Mouse (Mus musculus): Measurements from ENCODE around the gene Eif4g1. TPM values are rescaled to one million over a fixed set of nuclear protein-coding genes. Genes with fewer than 3 reads are reported as not detected.
"Not testable (repeated sequence)": the region's sequence is repeated elsewhere in the genome, so short reads cannot be mapped to it uniquely, and the experiment has no call there.

The Eif4g1 gene
- polyA plus RNA-seq (2016; fragmentation: Nextera tagmentation; extraction: Ambion mirVana): 204 and 218 TPM in 2 replicates

- not testable (repeated sequence) for ATAC-seq (ENCODE audit: insufficient number of reproducible peaks, insufficient read depth, low FRiP score, low TSS enrichment, low read depth); H3K4me3 ChIP-seq (replicated peaks); H3K27ac ChIP-seq; H3K4me2 ChIP-seq; H3K4me1 ChIP-seq (replicated peaks); H3K9ac ChIP-seq (replicated peaks); H3K27me3 ChIP-seq; H3K9me3 ChIP-seq
- 88% methylated on average over 3 of the region's 6 CpGs for WGBS
- H3K36me3 ChIP-seq: peaks cover 25% of the 10 kb centered on the region
Measured at GRCm38 (mm10) chr16:20668013-20668412, at the start of gene Eif4g1. Gene Eif4g1, plus strand, starts transcription at chr16:20668313.

GRCm38 (mm10) chr16:20619541-20620398 is 48.3 kb upstream of the Eif4g1 start:
- Histone ChIP-seq H3K4me2 (peak overlapping the region; percentile 98), H3K4me1 (replicated peaks) (peaks cover 29% of the 10 kb centered on the region), H3K4me3 (replicated peaks) (peak overlapping the region; percentile 76), H3K27ac (no peak overlapping the region), H3K9me3 (no peaks in the 10 kb centered on the region), H3K27me3 (peaks cover 42% of the 10 kb centered on the region), H3K9ac (replicated peaks) (no peak overlapping the region; the same call in 1 of the 2 replicates), H3K36me3 (peaks cover 7% of the 10 kb centered on the region; the same call in 1 of the 2 replicates)
- 2% methylated on average over 69 of the region's 83 CpGs for WGBS
- peak; percentile 39; the same call in 1 of the 2 replicates for ATAC-seq (ENCODE audit: insufficient number of reproducible peaks, insufficient read depth, low FRiP score, low TSS enrichment, low read depth)

GRCm38 (mm10) chr16:20620399-20620735 is 47.7 kb upstream of the Eif4g1 start:
- no peak overlapping the region for H3K27ac ChIP-seq
- H3K9ac ChIP-seq (replicated peaks): no peak overlapping the region
- peak overlapping the region; percentile 76 for H3K4me3 ChIP-seq (replicated peaks)
- H3K4me1 ChIP-seq (replicated peaks): peaks cover 29% of the 10 kb centered on the region
- under 1% methylated on average over 9 of the region's 9 CpGs for WGBS
- peaks cover 7% of the 10 kb centered on the region; the same call in 1 of the 2 replicates for H3K36me3 ChIP-seq
- no peak for ATAC-seq (ENCODE audit: insufficient number of reproducible peaks, insufficient read depth, low FRiP score, low TSS enrichment, low read depth)
- H3K27me3 ChIP-seq: peaks cover 42% of the 10 kb centered on the region
- peak overlapping the region; percentile 98 for H3K4me2 ChIP-seq
- H3K9me3 ChIP-seq: no peaks in the 10 kb centered on the region

GRCm38 (mm10) chr16:20620751-20621190 is 47.3 kb upstream of the Eif4g1 start:
- Histone ChIP-seq H3K4me2 (peak overlapping the region; percentile 98), H3K4me3 (replicated peaks) (peak overlapping the region; percentile 76), H3K27ac (no peak overlapping the region), H3K9me3 (no peaks in the 10 kb centered on the region), H3K9ac (replicated peaks) (peak overlapping the region; percentile 63), H3K4me1 (replicated peaks) (peaks cover 29% of the 10 kb centered on the region), H3K36me3 (peaks cover 7% of the 10 kb centered on the region; the same call in 1 of the 2 replicates), H3K27me3 (peaks cover 42% of the 10 kb centered on the region)
- ATAC-seq (ENCODE audit: insufficient number of reproducible peaks, insufficient read depth, low FRiP score, low TSS enrichment, low read depth): no peak; the same call in 1 of the 2 replicates
- WGBS: under 1% methylated on average over 32 of the region's 32 CpGs

- H3K4me2 ChIP-seq: peak within 1 kb of the TSS; percentile 98
- H3K9ac ChIP-seq (replicated peaks): peak within 1 kb of the TSS; percentile 63
- peak within 1 kb of the TSS; percentile 76 for H3K4me3 ChIP-seq (replicated peaks)
- peak; percentile 22; the same call in 1 of the 2 replicates for ATAC-seq (ENCODE audit: insufficient number of reproducible peaks, insufficient read depth, low FRiP score, low TSS enrichment, low read depth)
- peaks cover 43% of the 10 kb centered on the region for H3K27me3 ChIP-seq
- peak within 1 kb of the TSS; percentile 45 for H3K27ac ChIP-seq
- WGBS: 1% methylated on average over 65 of the region's 92 CpGs
- peaks cover 7% of the 10 kb centered on the region; the same call in 1 of the 2 replicates for H3K36me3 ChIP-seq
- peaks cover 29% of the 10 kb centered on the region for H3K4me1 ChIP-seq (replicated peaks)
- H3K9me3 ChIP-seq: no peaks in the 10 kb centered on the region
Measured at GRCm38 (mm10) chr16:20621191-20621990, 46.7 kb upstream of the Eif4g1 start, which contains the start of gene Camk2n2. Gene Camk2n2, minus strand, starts transcription at chr16:20621287.

GRCm38 (mm10) chr16:20621991-20622685 is 46.0 kb upstream of the Eif4g1 start:
- Histone ChIP-seq H3K9me3 (no peaks in the 10 kb centered on the region), H3K27ac (peak overlapping the region; percentile 45; the same call in 1 of the 2 replicates), H3K36me3 (peaks cover 7% of the 10 kb centered on the region; the same call in 1 of the 2 replicates), H3K9ac (replicated peaks) (peak overlapping the region; percentile 63), H3K4me2 (peak overlapping the region; percentile 98), H3K4me1 (replicated peaks) (peaks cover 29% of the 10 kb centered on the region), H3K27me3 (peaks cover 49% of the 10 kb centered on the region), H3K4me3 (replicated peaks) (peak overlapping the region; percentile 76)
- peak; percentile 44 for ATAC-seq (ENCODE audit: insufficient number of reproducible peaks, insufficient read depth, low FRiP score, low TSS enrichment, low read depth)
- WGBS: under 1% methylated on average over 36 of the region's 37 CpGs

- Histone ChIP-seq H3K36me3 (peaks cover 5% of the 10 kb centered on the region; the same call in 1 of the 2 replicates), H3K27me3 (peaks cover 50% of the 10 kb centered on the region), H3K9ac (replicated peaks) (no peak overlapping the region), H3K4me1 (replicated peaks) (peaks cover 29% of the 10 kb centered on the region), H3K4me3 (replicated peaks) (no peak overlapping the region), H3K4me2 (no peak overlapping the region), H3K9me3 (no peaks in the 10 kb centered on the region), H3K27ac (no peak overlapping the region)
- ATAC-seq (ENCODE audit: insufficient number of reproducible peaks, insufficient read depth, low FRiP score, low TSS enrichment, low read depth): no peak
- 67% methylated on average over 2 of the region's 2 CpGs for WGBS
Measured at GRCm38 (mm10) chr16:20623211-20623610, 44.9 kb upstream of the Eif4g1 start.

- 44% methylated on average over 11 of the region's 11 CpGs for whole genome bisulfite sequencing
- Histone ChIP-seq H3K9ac (replicated peaks) (no peak overlapping the region), H3K27ac (no peak overlapping the region), H3K9me3 (no peaks in the 10 kb centered on the region), H3K4me1 (replicated peaks) (peaks cover 16% of the 10 kb centered on the region; the same call in 1 of the 2 replicates), H3K27me3 (peaks cover 33% of the 10 kb centered on the region), H3K4me2 (peak overlapping the region; percentile 93), H3K36me3 (no peaks in the 10 kb centered on the region), H3K4me3 (replicated peaks) (0 out of 2 replicates have a peak overlapping the region, but pooled peaks have one; percentile 65)
- no peak for ATAC-seq (ENCODE audit: insufficient number of reproducible peaks, insufficient read depth, low FRiP score, low TSS enrichment, low read depth)
Measured at GRCm38 (mm10) chr16:20628871-20629391, 39.2 kb upstream of the Eif4g1 start.

GRCm38 (mm10) chr16:20629731-20630634 is 38.1 kb upstream of the Eif4g1 start, which contains the start of gene Ece2:
Gene Ece2, plus strand, starts transcription at chr16:20629828.
- 0 out of 2 replicates have a peak, but pooled peaks have one; percentile 47 for ATAC-seq (ENCODE audit: insufficient number of reproducible peaks, insufficient read depth, low FRiP score, low TSS enrichment, low read depth)
- Histone ChIP-seq H3K9me3 (no peaks in the 10 kb centered on the region), H3K9ac (replicated peaks) (peak within 1 kb of the TSS; percentile 77), H3K4me1 (replicated peaks) (peaks cover 16% of the 10 kb centered on the region; the same call in 1 of the 2 replicates), H3K36me3 (no peaks in the 10 kb centered on the region), H3K4me2 (peak within 1 kb of the TSS; percentile 93), H3K27ac (no peak within 1 kb of the TSS), H3K27me3 (peaks cover 33% of the 10 kb centered on the region), H3K4me3 (replicated peaks) (peak within 1 kb of the TSS; percentile 65)
- WGBS: 7% methylated on average over 52 of the region's 54 CpGs
